Mouse (Mus musculus) E14TG2a.4 (cell line): Measurements from ENCODE around the gene Bhmt.
"Not testable (repeated sequence)": the region's sequence is repeated elsewhere in the genome, so short reads cannot be mapped to it uniquely, and the experiment has no call there.

Experiments used
- CTCF ChIP-seq: conservative IDR thresholded peaks from 2 replicates; pipeline ENCODE4 v1.5.1; 2014; ENCODE audit warnings: low read length
- NANOG ChIP-seq: IDR thresholded peaks from 2 replicates; pipeline ENCODE4 v1.6.1; 2014; ENCODE audit warnings: borderline replicate concordance, low read length, mixed read lengths
- POU5F1 ChIP-seq: IDR thresholded peaks from 2 replicates; pipeline ENCODE4 v1.6.1; 2014; ENCODE audit warnings: low read length, borderline replicate concordance

DNA sequence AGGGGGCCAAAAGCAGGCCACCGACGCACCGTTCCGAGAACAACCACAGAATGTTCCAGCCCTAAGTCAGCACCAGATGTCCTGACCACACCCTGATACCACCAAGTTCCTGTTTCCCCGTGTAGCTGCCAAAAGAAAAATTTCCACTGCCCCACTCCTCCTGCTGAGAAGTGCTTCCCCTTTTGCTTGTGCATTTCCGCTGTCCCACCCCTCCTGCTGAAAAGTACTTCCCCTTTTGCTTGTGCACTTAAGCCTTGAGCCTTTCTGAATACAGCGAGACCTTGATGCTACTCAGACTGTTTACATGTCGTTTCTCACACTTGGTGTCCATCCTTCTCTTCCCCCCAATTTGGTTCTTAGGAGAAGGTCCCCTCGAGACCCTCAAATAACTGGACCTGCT is 55.2 kb downstream of the Bhmt start:
- TF ChIP-seq POU5F1, CTCF, NANOG: not testable (repeated sequence)
